Mouse (Mus musculus) ovary, adult 2 months (tissue): ENCODE measurements around the gene Ppm1j. TPM values are rescaled to one million over a fixed set of nuclear protein-coding genes. Genes with fewer than 3 reads are reported as not detected.

Source experiments
- polyA plus RNA-seq: library from polyadenylated mRNA; depleted of rRNA; stranded (reverse); fragments of >200 nt; gene quantifications from 2 replicates; pipeline ENCODE4 v1.2.3, GENCODE M21; 2012; rRNA removed

Gene Ppm1j
- 6.4 and 7.1 TPM in 2 replicates for polyA plus RNA-seq

GRCm38 (mm10) chr3:104780561-104781420 is at the start of gene Ppm1j:
TSS of gene Ppm1j (plus strand) at chr3:104781056.

GRCm38 (mm10) chr3:104781471-104781903 is 631 bp downstream of the Ppm1j start, which contains the start of gene Fam19a3:
TSS of gene Fam19a3 (minus strand) at chr3:104781840.

GRCm38 (mm10) chr3:104788075-104788474 is 7.2 kb downstream of the Ppm1j start, which contains the start of gene Rhoc:
TSS of gene Rhoc (plus strand) at chr3:104788375.

GRCm38 (mm10) chr3:104817991-104818748 is 37.3 kb downstream of the Ppm1j start, which contains the start of gene Mov10:
TSS of gene Mov10 (minus strand) at chr3:104818563.

Other genes starting within 250 kb of the Ppm1j start
- gene Slc16a1, start 142.4 kb upstream of the Ppm1j start, polyA plus RNA-seq = 20.3 and 30.8 TPM in 2 replicates
- 0.19 and 0.22 TPM in 2 replicates for gene Fam19a3, start 784 bp downstream of the Ppm1j start, polyA plus RNA-seq
- gene Rhoc, start 7.3 kb downstream of the Ppm1j start, polyA plus RNA-seq = 119 and 139 TPM in 2 replicates
- gene Mov10, start 37.5 kb downstream of the Ppm1j start, polyA plus RNA-seq = 29.3 and 37.5 TPM in 2 replicates
- gene St7l, start 82.9 kb downstream of the Ppm1j start, polyA plus RNA-seq = 4.7 and 5.4 TPM in 2 replicates
- gene Capza1, start 83.4 kb downstream of the Ppm1j start, polyA plus RNA-seq = 11.1 and 14.4 TPM in 2 replicates
- 23.3 and 30.6 TPM in 2 replicates for gene Wnt2b, start 180.9 kb downstream of the Ppm1j start, polyA plus RNA-seq